Mouse (Mus musculus): Measurements from ENCODE around the gene Elf1. TPM values are rescaled to one million over a fixed set of nuclear protein-coding genes. Genes with fewer than 3 reads are reported as not detected.

Elf1 gene
- total RNA-seq, 2 experiments from 2014 or later, result 39.8 to 83.4 TPM

DNA sequence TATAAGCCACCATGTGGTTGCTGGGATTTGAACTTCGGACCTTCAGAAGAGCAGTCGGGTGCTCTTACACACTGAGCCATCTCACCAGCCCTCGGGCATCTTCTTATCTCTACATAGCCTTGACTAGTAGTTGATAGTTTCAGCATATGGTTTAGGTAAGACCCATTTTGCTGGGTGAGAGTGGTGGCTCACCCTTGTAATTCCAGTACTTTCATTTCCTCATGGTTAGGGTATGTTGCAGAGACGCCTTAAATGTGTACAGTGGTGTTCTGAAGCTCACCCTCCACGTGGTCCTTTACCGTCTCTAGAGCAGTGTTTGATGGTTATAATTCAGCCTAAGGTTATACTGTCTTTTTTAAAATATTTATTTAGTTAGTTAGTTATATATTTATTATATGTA lies 125.4 kb downstream of the Elf1 start:
- no peak for ATAC-seq (replicated peaks; ENCODE audit: low FRiP score, poor library complexity, severe bottlenecking)

DNA sequence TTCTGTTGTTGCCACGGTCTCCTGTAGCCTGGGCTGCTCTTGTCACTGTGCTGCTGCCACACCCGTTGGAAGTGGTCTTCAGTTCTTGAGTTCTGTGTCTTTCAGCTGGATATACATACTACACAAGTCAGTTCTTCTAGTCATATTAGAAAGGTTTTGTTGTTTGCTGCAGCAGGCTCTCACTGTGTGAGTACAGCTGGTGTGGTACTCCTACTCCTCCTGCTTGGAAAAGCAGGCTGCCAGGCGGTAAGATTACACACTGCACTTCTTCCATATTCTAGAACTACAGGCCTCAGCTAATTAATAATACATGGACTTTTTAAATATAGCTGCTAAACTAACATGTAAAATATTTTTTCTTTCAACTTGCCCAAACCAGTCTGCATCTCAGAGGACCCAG lies 125.9 kb downstream of the Elf1 start:
- no peak for ATAC-seq (replicated peaks; ENCODE audit: low FRiP score, poor library complexity, severe bottlenecking)

DNA sequence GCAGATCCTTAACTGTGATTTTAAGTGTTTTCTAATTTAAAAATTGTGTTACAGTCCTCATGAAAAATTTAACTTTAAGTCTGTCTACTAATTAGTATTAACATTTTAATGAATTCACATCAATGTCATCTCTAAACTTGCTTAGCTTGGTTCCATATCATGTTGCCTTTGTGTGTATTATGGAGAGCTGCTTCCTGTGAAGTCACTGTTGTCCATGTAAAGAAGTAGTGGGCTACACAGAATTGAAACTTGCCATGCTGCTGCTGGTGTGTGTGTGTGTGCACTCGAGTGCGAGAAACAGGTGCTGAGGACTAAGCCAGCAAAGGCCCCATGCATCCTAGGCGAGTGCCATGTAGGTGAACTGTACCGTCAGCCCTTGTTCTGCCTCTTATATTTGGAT lies 126.4 kb downstream of the Elf1 start:
- ATAC-seq (replicated peaks; ENCODE audit: low FRiP score, poor library complexity, severe bottlenecking), result no peak

DNA sequence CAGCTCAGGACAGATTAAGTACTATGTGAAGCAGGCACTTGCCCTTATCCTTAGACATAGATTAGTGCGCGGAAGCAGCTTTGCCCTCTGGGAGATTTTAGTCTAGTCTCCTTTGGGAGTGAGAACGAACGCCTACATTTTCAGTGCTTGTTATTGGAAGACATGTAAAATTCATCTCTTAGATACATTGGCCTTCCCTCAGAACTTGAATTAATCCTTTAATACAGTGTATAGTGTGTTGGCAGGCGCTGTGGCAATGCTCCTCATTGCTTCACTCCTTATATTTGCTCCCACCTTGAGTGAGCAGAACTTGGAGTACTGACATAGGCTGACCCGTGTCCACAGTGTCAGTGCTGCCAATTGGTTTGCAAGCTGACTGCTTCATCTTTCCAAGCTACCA lies 127.3 kb downstream of the Elf1 start:
- ATAC-seq (replicated peaks; ENCODE audit: low FRiP score, poor library complexity, severe bottlenecking), result no peak

DNA sequence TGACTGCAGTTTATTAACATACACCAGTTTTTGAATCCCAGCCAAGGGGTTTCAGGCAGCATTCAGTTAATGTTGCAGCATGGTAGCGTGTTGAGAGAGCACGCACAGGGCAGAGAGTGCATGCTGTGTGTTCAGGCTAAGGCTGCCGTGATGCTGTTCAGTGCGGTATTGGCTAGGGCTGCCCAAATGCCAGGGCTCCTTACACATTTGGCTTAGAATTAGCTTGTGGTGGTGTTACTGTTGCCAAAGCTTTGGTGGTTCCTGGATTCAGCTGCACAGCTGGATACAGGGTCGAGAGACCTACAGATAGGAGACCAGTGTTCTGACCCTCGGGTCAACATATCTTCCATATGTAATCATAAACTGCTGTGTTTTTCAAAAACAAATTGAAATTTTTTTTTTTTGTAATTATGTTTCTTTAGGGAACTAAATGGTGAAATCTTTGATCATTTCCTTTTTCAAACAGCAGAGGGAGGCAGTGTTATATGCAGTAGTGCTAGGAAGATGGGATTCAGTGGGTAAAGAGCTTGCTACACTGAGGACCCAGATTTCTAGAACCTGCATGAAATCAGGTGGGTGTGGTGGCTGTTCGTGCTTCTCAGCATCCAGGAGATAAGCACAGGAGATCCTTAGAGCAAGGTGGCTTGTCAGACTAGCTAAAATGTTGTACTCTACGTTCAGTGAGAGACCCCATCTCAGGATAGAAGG lies 136.3 kb downstream of the Elf1 start:
- no peak for ATAC-seq (replicated peaks; ENCODE audit: low FRiP score, poor library complexity, severe bottlenecking)

DNA sequence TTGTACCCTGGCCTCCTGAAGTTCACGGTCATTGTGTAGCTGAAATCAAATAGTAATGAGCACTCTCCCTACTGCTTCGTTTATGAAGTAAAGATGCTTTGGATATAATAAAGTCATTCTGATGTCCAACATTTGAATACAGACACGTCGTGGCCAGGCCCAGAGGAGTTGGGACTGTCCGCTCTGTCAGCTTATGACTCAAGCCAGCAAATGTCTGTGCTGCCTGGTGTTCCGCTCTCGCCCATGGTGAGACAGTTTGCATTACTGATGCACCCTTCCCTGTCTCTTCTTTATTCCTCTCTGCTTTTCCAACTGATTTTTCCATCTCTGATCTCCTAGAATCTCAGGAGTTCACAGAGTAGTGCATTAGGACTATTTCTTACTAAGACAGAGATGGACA lies 138.8 kb downstream of the Elf1 start:
- no peak for ATAC-seq (replicated peaks; ENCODE audit: low FRiP score, poor library complexity, severe bottlenecking)

DNA sequence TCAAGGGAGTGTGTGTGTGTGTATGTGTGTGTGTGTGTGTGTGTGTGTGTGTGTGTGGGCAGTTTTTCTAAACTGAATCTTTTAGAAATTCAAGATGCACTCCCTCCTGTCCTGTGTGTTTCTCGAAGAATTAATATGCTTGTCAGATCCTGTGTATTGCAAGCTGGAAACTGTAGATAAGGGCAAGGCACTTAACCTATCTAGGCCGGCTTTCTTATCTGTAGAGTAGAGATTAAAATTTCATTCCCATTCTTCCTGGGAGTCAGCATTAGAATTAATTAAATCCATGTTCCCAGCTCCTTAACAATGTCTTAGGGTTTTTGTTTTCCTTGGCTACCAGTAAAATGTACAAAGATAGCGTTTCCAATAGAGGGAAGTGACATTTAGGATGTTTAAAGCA lies 140.1 kb downstream of the Elf1 start:
- ATAC-seq (replicated peaks; ENCODE audit: low FRiP score, poor library complexity, severe bottlenecking), result no peak

Other genes starting within 250 kb of the Elf1 start
- gene Zfp957, start 233.8 kb upstream of the Elf1 start, total RNA-seq (2015; ENCODE audit: low replicate concordance), result not detected in 2 replicates
- gene Zfp957, start 233.8 kb upstream of the Elf1 start, total RNA-seq (2017; ENCODE audit: low replicate concordance), result not detected in 2 replicates
- 138 and 211 TPM in 2 replicates for gene Rgcc, start 179.5 kb upstream of the Elf1 start, total RNA-seq (2015; ENCODE audit: low replicate concordance)
- 175 and 244 TPM in 2 replicates for gene Rgcc, start 179.5 kb upstream of the Elf1 start, total RNA-seq (2017; ENCODE audit: low replicate concordance)
- 43.2 and 65.8 TPM in 2 replicates for gene Naa16, start 90.4 kb upstream of the Elf1 start, total RNA-seq (2015; ENCODE audit: low replicate concordance)
- gene Naa16, start 90.4 kb upstream of the Elf1 start, total RNA-seq (2017; ENCODE audit: low replicate concordance), result 49.9 and 60.7 TPM in 2 replicates
- 0.72 and 2.1 TPM in 2 replicates for gene Mtrf1, start 83.4 kb upstream of the Elf1 start, total RNA-seq (2015; ENCODE audit: low replicate concordance)
- gene Mtrf1, start 83.4 kb upstream of the Elf1 start, total RNA-seq (2017; ENCODE audit: low replicate concordance), result 0.91 and 1.0 TPM in 2 replicates
- gene Kbtbd7, start 54.7 kb upstream of the Elf1 start, total RNA-seq (2015; ENCODE audit: low replicate concordance), result 16.6 and 21.0 TPM in 2 replicates
- 10.8 and 16.7 TPM in 2 replicates for gene Kbtbd7, start 54.7 kb upstream of the Elf1 start, total RNA-seq (2017; ENCODE audit: low replicate concordance)
- 21.3 and 29.3 TPM in 2 replicates for gene Kbtbd6, start 29.4 kb upstream of the Elf1 start, total RNA-seq (2015; ENCODE audit: low replicate concordance)
- 13.2 and 27.5 TPM in 2 replicates for gene Kbtbd6, start 29.4 kb upstream of the Elf1 start, total RNA-seq (2017; ENCODE audit: low replicate concordance)
- gene Wbp4, start 326 bp downstream of the Elf1 start, total RNA-seq (2015; ENCODE audit: low replicate concordance), result 25.6 and 27.7 TPM in 2 replicates
- 40.6 and 64.4 TPM in 2 replicates for gene Wbp4, start 326 bp downstream of the Elf1 start, total RNA-seq (2017; ENCODE audit: low replicate concordance)
- 40.7 and 44.0 TPM in 2 replicates for gene Sugt1, start 106.5 kb downstream of the Elf1 start, total RNA-seq (2015; ENCODE audit: low replicate concordance)
- 17.1 and 61.1 TPM in 2 replicates for gene Sugt1, start 106.5 kb downstream of the Elf1 start, total RNA-seq (2017; ENCODE audit: low replicate concordance)
- not detected in 2 replicates for gene Cnmd, start 181.0 kb downstream of the Elf1 start, total RNA-seq (2015; ENCODE audit: low replicate concordance)
- gene Cnmd, start 181.0 kb downstream of the Elf1 start, total RNA-seq (2017; ENCODE audit: low replicate concordance), result not detected in 2 replicates